Mouse (Mus musculus): ENCODE measurements around the gene Grn.
"Not testable (repeated sequence)": the region's sequence is repeated elsewhere in the genome, so short reads cannot be mapped to it uniquely, and the experiment has no call there.

Grn gene

GRCm38 (mm10) chr11:102401898-102402500 is 28.1 kb upstream of the Grn start:
- no peak for DNase-seq (ENCODE audit: low read depth)

GRCm38 (mm10) chr11:102403657-102404056 is 26.5 kb upstream of the Grn start:
- no peak for DNase-seq (ENCODE audit: low read depth)

- DNase-seq (ENCODE audit: low read depth): no peak
Observed at GRCm38 (mm10) chr11:102404161-102405010, 25.7 kb upstream of the Grn start.

GRCm38 (mm10) chr11:102405544-102406285 is 24.4 kb upstream of the Grn start:
- no peak for DNase-seq (ENCODE audit: low read depth)

GRCm38 (mm10) chr11:102406401-102406800 is 23.7 kb upstream of the Grn start:
- no peak for DNase-seq (ENCODE audit: low read depth)

GRCm38 (mm10) chr11:102406900-102407833 is 22.9 kb upstream of the Grn start:
- DNase-seq (ENCODE audit: low read depth): peak; percentile 91

- DNase-seq (ENCODE audit: low read depth): no peak
Observed at GRCm38 (mm10) chr11:102407834-102408215, 22.3 kb upstream of the Grn start, which contains the start of gene Slc25a39. Gene Slc25a39, minus strand, starts transcription at chr11:102407946.

- DNase-seq (ENCODE audit: low read depth): peak; percentile 97
Observed at GRCm38 (mm10) chr11:102408344-102408876, 21.7 kb upstream of the Grn start.

GRCm38 (mm10) chr11:102408888-102409794 is 21.0 kb upstream of the Grn start:
- DNase-seq (ENCODE audit: low read depth): peak; percentile 22

GRCm38 (mm10) chr11:102409795-102410330 is 20.3 kb upstream of the Grn start:
- no peak for DNase-seq (ENCODE audit: low read depth)

GRCm38 (mm10) chr11:102410345-102410744 is 19.8 kb upstream of the Grn start:
- DNase-seq (ENCODE audit: low read depth): not testable (repeated sequence)

- no peak for DNase-seq (ENCODE audit: low read depth)
Observed at GRCm38 (mm10) chr11:102411061-102411460, 19.1 kb upstream of the Grn start.

- peak; percentile 92 for DNase-seq (ENCODE audit: low read depth)
Observed at GRCm38 (mm10) chr11:102411704-102412103, 18.4 kb upstream of the Grn start.

GRCm38 (mm10) chr11:102413059-102413458 is 17.1 kb upstream of the Grn start:
- DNase-seq (ENCODE audit: low read depth): no peak

GRCm38 (mm10) chr11:102415034-102415802 is 14.9 kb upstream of the Grn start:
- DNase-seq (ENCODE audit: low read depth): no peak

GRCm38 (mm10) chr11:102417160-102417559 is 13.0 kb upstream of the Grn start:
- no peak for DNase-seq (ENCODE audit: low read depth)

GRCm38 (mm10) chr11:102418887-102419286 is 11.2 kb upstream of the Grn start:
- DNase-seq (ENCODE audit: low read depth): no peak

- DNase-seq (ENCODE audit: low read depth): no peak
Observed at GRCm38 (mm10) chr11:102421559-102421958, 8.6 kb upstream of the Grn start.

- DNase-seq (ENCODE audit: low read depth): no peak
Observed at GRCm38 (mm10) chr11:102424666-102425065, 5.4 kb upstream of the Grn start.
